Comparison of ENCODE assay signal across 33 mouse cellular contexts in genomic region chr5:76984015-76984414, GRCm38 (mm10). TPM values are rescaled to one million over a fixed set of nuclear protein-coding genes. Genes with fewer than 3 reads are reported as not detected.
A peak's percentile ranks its signal among the peaks of the same experiment; 100 is the strongest.
DNase-seq lines count a peak whose midpoint lies in the region; ATAC-seq and TF ChIP-seq lines count a peak whose summit lies in the region.
"Had no signal": no experiment of that assay in that cellular context is flagged by ENCODE, and none has a peak within 500 bp of the region (broad histone marks: within the 10 kb centered on the region; RNA-seq: fewer than 3 reads in every experiment).

No protein-coding gene starts in this region.

- peak; percentile 37; the same call in 1 of the 2 replicates for TF ChIP-seq CTCF in liver, embryonic 14.5 days (IDR thresholded peaks at IDR 0.05; ENCODE audit: low read depth)
- TF ChIP-seq CTCF in stomach, postnatal 0 days (IDR thresholded peaks at IDR 0.05; ENCODE audit: low read depth) = 0 out of 2 replicates have a peak, but pooled peaks have one; percentile 4

- H3K9me3 ChIP-seq in liver, embryonic 14.5 days (ENCODE audit: control insufficient read depth, low read length) = no peaks in the 10 kb centered on the region
- H3K9me3 ChIP-seq in liver, embryonic 11.5 days (ENCODE audit: control insufficient read depth, low read length) = no peaks in the 10 kb centered on the region
- H3K9me3 ChIP-seq in stomach, postnatal 0 days (ENCODE audit: control insufficient read depth, low read length) = no peaks in the 10 kb centered on the region
- H3K9me3 ChIP-seq: embryonic facial prominence, embryonic 10.5 days; embryonic facial prominence, embryonic 13.5 days; forebrain, embryonic 12.5 days; forebrain, embryonic 15.5 days; heart, embryonic 12.5 days; heart, embryonic 15.5 days; hindbrain, embryonic 10.5 days; hindbrain, embryonic 13.5 days; intestine, embryonic 15.5 days had no signal

- no peak overlapping the region for H3K9ac ChIP-seq in liver, embryonic 14.5 days (replicated peaks)
- no peak overlapping the region for H3K9ac ChIP-seq in liver, embryonic 11.5 days (ENCODE audit: low read depth, low read length)
- no peak overlapping the region for H3K9ac ChIP-seq in stomach, postnatal 0 days (ENCODE audit: low read length)
- H3K9ac ChIP-seq: embryonic facial prominence, embryonic 13.5 days; forebrain, embryonic 12.5 days; forebrain, embryonic 15.5 days; heart, embryonic 12.5 days; heart, embryonic 15.5 days; hindbrain, embryonic 13.5 days; intestine, embryonic 15.5 days had no signal

- peaks cover 56% of the 10 kb centered on the region for H3K36me3 ChIP-seq in liver, embryonic 14.5 days (replicated peaks; ENCODE audit: control insufficient read depth, insufficient read depth, low read depth)
- peaks cover 50% of the 10 kb centered on the region for H3K36me3 ChIP-seq in liver, embryonic 11.5 days (ENCODE audit: control insufficient read depth, insufficient read depth, low read length)
- H3K36me3 ChIP-seq in stomach, postnatal 0 days (ENCODE audit: control insufficient read depth, insufficient read depth, low read length) = peaks cover 37% of the 10 kb centered on the region

- H3K27ac ChIP-seq in liver, embryonic 14.5 days = no peak overlapping the region
- no peak overlapping the region for H3K27ac ChIP-seq in liver, embryonic 11.5 days (ENCODE audit: low read depth, low read length)
- H3K27ac ChIP-seq in stomach, postnatal 0 days (replicated peaks) = no peak overlapping the region
- H3K27ac ChIP-seq: embryonic facial prominence, embryonic 10.5 days; embryonic facial prominence, embryonic 13.5 days; forebrain, embryonic 12.5 days; forebrain, embryonic 15.5 days; heart, embryonic 15.5 days; hindbrain, embryonic 10.5 days; hindbrain, embryonic 13.5 days; intestine, embryonic 15.5 days had no signal

- DNase-seq in liver, embryonic 14.5 days (ENCODE audit: low read depth in 3 of 3, low spot score in 3 of 3) = no peak
- no peak for DNase-seq in liver, embryonic 11.5 days (ENCODE audit: low spot score)
- DNase-seq in R1 (ENCODE audit: low read depth, low spot score) = peak; percentile 56
- DNase-seq in stomach, postnatal 0 days (ENCODE audit: low spot score) = no peak
- DNase-seq in retina, postnatal 1 day = no peak
- DNase-seq in spleen, postnatal 36 days (ENCODE audit: low spot score in 2 of 2) = no peak
- DNase-seq: adrenal gland, adult 8-10 months; adrenal gland, postnatal 25 days; B cell, adult 2 months; cerebellum, adult 11-12 months; cerebellum, adult 8-10 months; cerebellum, postnatal 10 days; cerebellum, postnatal 36 days; embryo, embryonic 11 days; gastrocnemius, postnatal 10 days; gastrocnemius, postnatal 36 days; heart, postnatal 10 days; heart, postnatal 36 days had no signal

- WGBS in liver, embryonic 14.5 days (ENCODE audit: insufficient replicate concordance) = 78% methylated on average over 11 of the region's 11 CpGs
- 89% methylated on average over 11 of the region's 11 CpGs for WGBS in liver, embryonic 11.5 days
- 94% methylated on average over 11 of the region's 11 CpGs for WGBS in stomach, postnatal 0 days

- H3K27me3 ChIP-seq in liver, embryonic 14.5 days (ENCODE audit: control insufficient read depth, insufficient read depth, low read length) = no peaks in the 10 kb centered on the region
- no peaks in the 10 kb centered on the region for H3K27me3 ChIP-seq in liver, embryonic 11.5 days (replicated peaks; ENCODE audit: control insufficient read depth, insufficient read depth, low read length)
- H3K27me3 ChIP-seq in stomach, postnatal 0 days (ENCODE audit: control insufficient read depth, insufficient read depth, low read length) = no peaks in the 10 kb centered on the region
- H3K27me3 ChIP-seq: CH12.LX; embryonic facial prominence, embryonic 13.5 days; forebrain, embryonic 12.5 days; forebrain, embryonic 15.5 days; heart, embryonic 12.5 days; heart, embryonic 15.5 days; hindbrain, embryonic 13.5 days; intestine, embryonic 15.5 days; Patski had no signal

- ATAC-seq in liver, embryonic 14.5 days (ENCODE audit: insufficient read depth) = no peak
- ATAC-seq in liver, embryonic 11.5 days (replicated peaks; ENCODE audit: low FRiP score) = no peak
- no peak for ATAC-seq in stomach, postnatal 0 days (ENCODE audit: low FRiP score, low TSS enrichment)
- ATAC-seq: activated CD4-positive, CD25-positive, alpha-beta regulatory T cell, adult 4 months; forebrain, embryonic 15.5 days; hindbrain, embryonic 16.5 days; intestine, embryonic 15.5 days; Patski had no signal

- no peak overlapping the region for H3K4me3 ChIP-seq in liver, embryonic 14.5 days (ENCODE audit: insufficient read depth in 1 of 2, low read depth in 2 of 2, low read length in 2 of 2)
- H3K4me3 ChIP-seq in liver, embryonic 11.5 days (ENCODE audit: low read depth, low read length) = no peak overlapping the region
- no peak overlapping the region for H3K4me3 ChIP-seq in stomach, postnatal 0 days (ENCODE audit: low read depth, low read length)
- H3K4me3 ChIP-seq: embryonic facial prominence, embryonic 10.5 days; embryonic facial prominence, embryonic 13.5 days; erythroblast, embryonic 14.5 days; forebrain, embryonic 12.5 days; forebrain, embryonic 15.5 days; heart, embryonic 12.5 days; heart, embryonic 15.5 days; hindbrain, embryonic 10.5 days; hindbrain, embryonic 13.5 days; intestine, embryonic 15.5 days had no signal

- no peak for TF ChIP-seq EP300 in liver, embryonic 14.5 days (IDR thresholded peaks at IDR 0.05; ENCODE audit: low read depth)
- no peak for TF ChIP-seq EP300 in stomach, postnatal 0 days (optimal IDR thresholded peaks at IDR 0.05)

- H3K4me1 ChIP-seq in liver, embryonic 14.5 days (replicated peaks; ENCODE audit: control insufficient read depth in 2 of 2, insufficient read depth in 2 of 2, low read length in 1 of 2) = no peaks in the 10 kb centered on the region
- H3K4me1 ChIP-seq in liver, embryonic 11.5 days (replicated peaks; ENCODE audit: control insufficient read depth, insufficient read depth, low read length) = no peaks in the 10 kb centered on the region
- no peaks in the 10 kb centered on the region for H3K4me1 ChIP-seq in stomach, postnatal 0 days (replicated peaks; ENCODE audit: control insufficient read depth, insufficient read depth)
- H3K4me1 ChIP-seq: embryonic facial prominence, embryonic 10.5 days; embryonic facial prominence, embryonic 13.5 days; forebrain, embryonic 12.5 days; forebrain, embryonic 15.5 days; heart, embryonic 12.5 days; heart, embryonic 15.5 days; hindbrain, embryonic 10.5 days; hindbrain, embryonic 13.5 days; intestine, embryonic 15.5 days had no signal

- H3K4me2 ChIP-seq in liver, embryonic 14.5 days (ENCODE audit: low read depth) = no peak overlapping the region
- H3K4me2 ChIP-seq in liver, embryonic 11.5 days = no peak overlapping the region
- H3K4me2 ChIP-seq in stomach, postnatal 0 days (replicated peaks; ENCODE audit: low read depth) = no peak overlapping the region
- H3K4me2 ChIP-seq: embryonic facial prominence, embryonic 13.5 days; forebrain, embryonic 12.5 days; forebrain, embryonic 15.5 days; heart, embryonic 12.5 days; heart, embryonic 15.5 days; hindbrain, embryonic 13.5 days; intestine, embryonic 15.5 days had no signal

RNA-seq across cellular contexts. Expression of gene Srp72, which starts 9.5 kb away (rescaled TPM):
- 23.7 and 32.3 TPM in 2 replicates for polyA plus RNA-seq in liver, embryonic 14.5 days (2012; rRNA removed)
- 44.8 and 45.5 TPM in 2 replicates for polyA plus RNA-seq in liver, embryonic 14.5 days (2014; fragmentation: Nextera tagmentation; extraction: Ambion mirVana)
- 89.7 and 90.0 TPM in 2 replicates for polyA plus RNA-seq in liver, embryonic 11.5 days (2014; fragmentation: Nextera tagmentation; extraction: Ambion mirVana)
- polyA plus RNA-seq in stomach, postnatal 0 days (2015; fragmentation: Nextera tagmentation; extraction: Ambion mirVana) = 47.1 and 49.2 TPM in 2 replicates

RNA-seq across cellular contexts. Expression of gene Arl9, which starts 19.8 kb away (rescaled TPM):
- 0.38 and 0.40 TPM in 2 replicates for polyA plus RNA-seq in liver, embryonic 14.5 days (2012; rRNA removed)
- polyA plus RNA-seq in liver, embryonic 14.5 days (2014; fragmentation: Nextera tagmentation; extraction: Ambion mirVana) = not detected in 2 replicates
- 0.47 TPM in 1 of 2 replicates, not detected in the other for polyA plus RNA-seq in liver, embryonic 11.5 days (2014; fragmentation: Nextera tagmentation; extraction: Ambion mirVana)
- polyA plus RNA-seq in stomach, postnatal 0 days (2015; fragmentation: Nextera tagmentation; extraction: Ambion mirVana) = not detected in 2 replicates
- polyA plus RNA-seq: activated CD4-positive, CD25-positive, alpha-beta regulatory T cell, adult 4 months; cortical plate, adult 2 months; embryonic facial prominence, embryonic 13.5 days; erythroblast, embryonic 14.5 days; forebrain, embryonic 12.5 days; forebrain, embryonic 15.5 days; heart, embryonic 12.5 days; heart, embryonic 15.5 days; hindbrain, embryonic 10.5 days; hindbrain, embryonic 16.5 days had no signal

RNA-seq across cellular contexts. Expression of gene Thegl, which starts 31.8 kb away (rescaled TPM):
- 0.18 and 0.24 TPM in 2 replicates for polyA plus RNA-seq in liver, embryonic 14.5 days (2012; rRNA removed)
- 0.33 and 0.43 TPM in 2 replicates for polyA plus RNA-seq in liver, embryonic 14.5 days (2014; fragmentation: Nextera tagmentation; extraction: Ambion mirVana)
- polyA plus RNA-seq in liver, embryonic 11.5 days (2014; fragmentation: Nextera tagmentation; extraction: Ambion mirVana) = 0.34 and 0.48 TPM in 2 replicates
- polyA plus RNA-seq in stomach, postnatal 0 days (2015; fragmentation: Nextera tagmentation; extraction: Ambion mirVana) = 0.08 TPM in 1 of 2 replicates, not detected in the other
- polyA plus RNA-seq: activated CD4-positive, CD25-positive, alpha-beta regulatory T cell, adult 4 months; embryonic facial prominence, embryonic 10.5 days; erythroblast, embryonic 14.5 days; heart, embryonic 12.5 days; heart, embryonic 15.5 days; Patski had no signal

RNA-seq across cellular contexts. Expression of gene Ppat, which starts 32.6 kb away (rescaled TPM):
- 9.7 and 15.3 TPM in 2 replicates for polyA plus RNA-seq in liver, embryonic 14.5 days (2012; rRNA removed)
- polyA plus RNA-seq in liver, embryonic 14.5 days (2014; fragmentation: Nextera tagmentation; extraction: Ambion mirVana) = 29.2 and 32.6 TPM in 2 replicates
- 73.0 and 87.1 TPM in 2 replicates for polyA plus RNA-seq in liver, embryonic 11.5 days (2014; fragmentation: Nextera tagmentation; extraction: Ambion mirVana)
- 12.4 and 12.5 TPM in 2 replicates for polyA plus RNA-seq in stomach, postnatal 0 days (2015; fragmentation: Nextera tagmentation; extraction: Ambion mirVana)

RNA-seq across cellular contexts. Expression of gene Paics, which starts 32.9 kb away (rescaled TPM):
- 51.6 and 78.7 TPM in 2 replicates for polyA plus RNA-seq in liver, embryonic 14.5 days (2012; rRNA removed)
- polyA plus RNA-seq in liver, embryonic 14.5 days (2014; fragmentation: Nextera tagmentation; extraction: Ambion mirVana) = 172 and 185 TPM in 2 replicates
- polyA plus RNA-seq in liver, embryonic 11.5 days (2014; fragmentation: Nextera tagmentation; extraction: Ambion mirVana) = 357 and 393 TPM in 2 replicates
- polyA plus RNA-seq in stomach, postnatal 0 days (2015; fragmentation: Nextera tagmentation; extraction: Ambion mirVana) = 91.7 and 94.4 TPM in 2 replicates
